ENCODE assay signal across 40 mouse cellular contexts in the genomic region with DNA sequence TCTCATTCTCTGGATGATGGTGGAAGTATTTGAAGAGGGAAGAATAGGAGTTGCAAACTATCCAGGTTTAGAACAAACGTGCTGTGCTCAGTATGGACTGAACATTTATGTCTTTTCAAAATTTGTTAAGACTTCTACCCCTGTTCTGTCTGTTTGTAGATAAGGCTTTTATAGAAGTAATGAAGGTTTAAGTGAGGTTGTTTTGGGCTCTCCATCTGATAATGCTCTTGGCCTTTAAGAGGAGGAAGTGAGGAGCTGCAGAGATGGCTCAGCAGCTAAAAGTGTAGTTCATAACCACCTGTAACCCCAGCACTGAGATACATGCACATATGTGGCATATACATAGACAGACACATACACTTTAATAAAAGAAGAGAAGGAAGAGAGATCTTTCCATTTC. TPM values are rescaled to one million over a fixed set of nuclear protein-coding genes. Genes with fewer than 3 reads are reported as not detected.
"Had no signal": no experiment of that assay in that cellular context is flagged by ENCODE, and none has a peak within 500 bp of the region (broad histone marks: within the 10 kb centered on the region; RNA-seq: fewer than 3 reads in every experiment).

No protein-coding gene starts in this region.

- ATAC-seq: hindbrain, embryonic 16.5 days; hindbrain, postnatal 0 days; inflammation-experienced regulatory T-cells, adult 6 months; intestine, embryonic 15.5 days; intestine, embryonic 16.5 days; intestine, postnatal 0 days had no signal

- H3K27ac ChIP-seq: heart, embryonic 10.5 days; heart, embryonic 13.5 days; heart, embryonic 15.5 days; hindbrain, embryonic 10.5 days; hindbrain, embryonic 12.5 days; hindbrain, embryonic 13.5 days; hindbrain, embryonic 14.5 days; hindbrain, embryonic 15.5 days; hindbrain, postnatal 0 days; intestine, embryonic 15.5 days; kidney, embryonic 15.5 days; kidney, postnatal 0 days; layer of hippocampus, adult 2 months; left cerebral cortex, adult 2 months had no signal

- H3K4me1 ChIP-seq: heart, embryonic 10.5 days; heart, embryonic 12.5 days; heart, embryonic 13.5 days; heart, embryonic 15.5 days; hindbrain, embryonic 10.5 days; hindbrain, embryonic 12.5 days; hindbrain, embryonic 13.5 days; hindbrain, embryonic 15.5 days; intestine, embryonic 15.5 days; kidney, embryonic 15.5 days had no signal

- H3K9ac ChIP-seq: heart, embryonic 12.5 days; heart, embryonic 13.5 days; heart, embryonic 15.5 days; hindbrain, embryonic 12.5 days; hindbrain, embryonic 13.5 days; hindbrain, embryonic 14.5 days; hindbrain, embryonic 15.5 days; intestine, embryonic 15.5 days; kidney, embryonic 15.5 days had no signal

- DNase-seq: heart, postnatal 14 days; heart, postnatal 36 days; heart, postnatal 4 days; kidney, adult 11 months; kidney, adult 18-20 months; kidney, adult 2 months; kidney, adult 8-10 months; kidney, adult 9 months; kidney, postnatal 10 days; kidney, postnatal 14 days; kidney, postnatal 25 days; kidney, postnatal 36 days; kidney, postnatal 4 days; layer of hippocampus, adult 9-11 months; layer of hippocampus, postnatal 36 days had no signal

- H3K9me3 ChIP-seq: heart, embryonic 10.5 days; heart, embryonic 12.5 days; heart, embryonic 13.5 days; heart, embryonic 15.5 days; hindbrain, embryonic 10.5 days; hindbrain, embryonic 12.5 days; hindbrain, embryonic 13.5 days; hindbrain, embryonic 15.5 days; intestine, embryonic 15.5 days; kidney, embryonic 15.5 days had no signal

- H3K4me3 ChIP-seq: heart, embryonic 10.5 days; heart, embryonic 12.5 days; heart, embryonic 13.5 days; heart, embryonic 15.5 days; hindbrain, embryonic 10.5 days; hindbrain, embryonic 12.5 days; hindbrain, embryonic 13.5 days; hindbrain, embryonic 15.5 days; intestine, embryonic 15.5 days; kidney, embryonic 15.5 days; layer of hippocampus, adult 2 months; left cerebral cortex, adult 2 months had no signal

- H3K27me3 ChIP-seq: heart, embryonic 12.5 days; heart, embryonic 13.5 days; heart, embryonic 15.5 days; hindbrain, embryonic 12.5 days; hindbrain, embryonic 13.5 days; hindbrain, embryonic 15.5 days; intestine, embryonic 15.5 days; kidney, embryonic 15.5 days had no signal

RNA-seq across cellular contexts. Expression of gene Shox2, which starts 15.2 kb away (rescaled TPM):
- total RNA-seq: hematopoietic stem cell, adult 5-6 weeks; layer of hippocampus, postnatal 25 days; left cerebral cortex, adult 18-20 months; left cerebral cortex, adult 2 months had no signal
- polyA plus RNA-seq: inflammation-experienced regulatory T-cells, adult 6 months; intestine, embryonic 14.5 days; kidney, embryonic 14.5 days; large intestine, adult 2 months had no signal
